Mouse (Mus musculus) lung, embryonic 14.5 days (tissue): Measurements from ENCODE around the gene Col10a1. TPM values are rescaled to one million over a fixed set of nuclear protein-coding genes. Genes with fewer than 3 reads are reported as not detected.
"Not testable (repeated sequence)": the region's sequence is repeated elsewhere in the genome, so short reads cannot be mapped to it uniquely, and the experiment has no call there.

ENCODE experiments used
- ATAC-seq: fragments of 200-750 bp; cut with Nextera tagmentation; 2 replicates; pipeline ENCODE4 v1.8.0; 2017; ENCODE audit warnings: mild to moderate bottlenecking, moderate TSS enrichment, moderate library complexity; ENCODE audit not compliant: insufficient read depth
- DNase-seq: peaks from one replicate; pipeline ENCODE4 v3.0.0-alpha.2; 2015
- H3K27ac ChIP-seq: fragments of 300-500 bp; sonication (generic); 2 replicates; pipeline ENCODE4 v1.5.1; 2014; ENCODE audit warnings: low read depth, mild to moderate bottlenecking, moderate library complexity
- H3K27me3 ChIP-seq: fragments of 300-500 bp; sonication (generic); 2 replicates; pipeline ENCODE4 v1.6.1; 2014; ENCODE audit warnings: low read length, control low read depth; ENCODE audit not compliant: insufficient read depth
- H3K36me3 ChIP-seq: fragments of 300-500 bp; sonication (generic); 2 replicates; pipeline ENCODE4 v1.6.1; 2014; ENCODE audit warnings: control low read depth; ENCODE audit not compliant: insufficient read depth
- H3K4me1 ChIP-seq: fragments of 300-500 bp; sonication (generic); 2 replicates; pipeline ENCODE4 v1.6.1; 2014; ENCODE audit warnings: antibody characterized with exemption, control low read depth; ENCODE audit not compliant: insufficient read depth
- H3K4me2 ChIP-seq: fragments of 300-500 bp; sonication (generic); 2 replicates; pipeline ENCODE4 v1.6.1; 2014; ENCODE audit warnings: mild to moderate bottlenecking
- H3K4me3 ChIP-seq: fragments of 300-500 bp; sonication (generic); 2 replicates; pipeline ENCODE4 v1.5.1; 2014; ENCODE audit warnings: low read depth, low read length
- H3K9ac ChIP-seq: fragments of 300-500 bp; sonication (generic); 2 replicates; pipeline ENCODE4 v1.6.1; 2014
- H3K9me3 ChIP-seq: fragments of 300-500 bp; sonication (generic); 2 replicates; pipeline ENCODE4 v1.6.1; 2016; ENCODE audit warnings: low read depth, low read length, control low read depth
- CTCF ChIP-seq: IDR thresholded peaks from 2 replicates; pipeline ENCODE4 v1.5.1; 2016; ENCODE audit warnings: antibody characterized with exemption, low read depth
- WGBS: fragments of 180-500 bp; shearing (Covaris S2); extraction: QIAGEN DNeasy Blood & Tissue Kit; methylation state at CpG from one replicate; pipeline ENCODE4 v1.1.7; 2014; 5-methylcytosine and 5-hydroxymethylcytosine counted together
- polyA plus RNA-seq: library from polyadenylated mRNA; unstranded; fragments of >200 nt; fragmentation: Nextera tagmentation; extraction: Ambion mirVana; gene quantifications from 2 replicates; pipeline ENCODE4 v1.2.1, GENCODE M21; 2014

Gene Col10a1
- polyA plus RNA-seq, 1 experiment from 2014 or later, result 0.29 TPM

GRCm38 (mm10) chr10:34385636-34386035 lies 4.1 kb upstream of the Col10a1 start:
- DNase-seq (no peak), ATAC-seq (no peak)
- Histone ChIP-seq H3K9ac (no peak overlapping the region), H3K27me3 (no peaks in the 10 kb centered on the region), H3K4me1 (no peaks in the 10 kb centered on the region), H3K4me2 (no peak overlapping the region), H3K36me3 (no peaks in the 10 kb centered on the region), H3K4me3 (no peak overlapping the region), H3K27ac (no peak overlapping the region), H3K9me3 (no peaks in the 10 kb centered on the region)
- no peak for TF ChIP-seq CTCF
- WGBS, result 63% methylated on average over 5 of the region's 5 CpGs

GRCm38 (mm10) chr10:34396959-34397358 lies 7.2 kb downstream of the Col10a1 start:
- no peak overlapping the region for H3K4me2 ChIP-seq
- no peak overlapping the region for H3K9ac ChIP-seq
- ATAC-seq, result no peak
- H3K9me3 ChIP-seq, result no peaks in the 10 kb centered on the region
- no peak for DNase-seq
- no peaks in the 10 kb centered on the region for H3K4me1 ChIP-seq
- WGBS, result 89% methylated on average over 4 of the region's 4 CpGs
- peaks cover 5% of the 10 kb centered on the region; the same call in 1 of the 2 replicates for H3K36me3 ChIP-seq
- H3K4me3 ChIP-seq, result no peak overlapping the region
- H3K27ac ChIP-seq, result no peak overlapping the region
- no peak for TF ChIP-seq CTCF
- no peaks in the 10 kb centered on the region for H3K27me3 ChIP-seq

- DNase-seq, result no peak
- Histone ChIP-seq H3K27me3 (no peaks in the 10 kb centered on the region), H3K4me3 (no peak overlapping the region), H3K36me3 (peaks cover 12% of the 10 kb centered on the region), H3K9me3 (no peaks in the 10 kb centered on the region), H3K4me1 (no peaks in the 10 kb centered on the region), H3K4me2 (no peak overlapping the region), H3K9ac (no peak overlapping the region), H3K27ac (no peak overlapping the region)
- TF ChIP-seq CTCF, result no peak
- no peak for ATAC-seq
Observed at GRCm38 (mm10) chr10:34399267-34399666, 9.5 kb downstream of the Col10a1 start.

- peak; percentile 96 for DNase-seq
- H3K4me3 ChIP-seq, result peak within 1 kb of the TSS; percentile 65
- no peaks in the 10 kb centered on the region for H3K36me3 ChIP-seq
- H3K4me1 ChIP-seq, result peaks cover 4% of the 10 kb centered on the region; the same call in 1 of the 2 replicates
- peak within 1 kb of the TSS; percentile 63; the same call in 1 of the 2 replicates for H3K27ac ChIP-seq
- H3K27me3 ChIP-seq, result no peaks in the 10 kb centered on the region
- H3K4me2 ChIP-seq, result peak within 1 kb of the TSS; percentile 68
- peak within 1 kb of the TSS; percentile 72 for H3K9ac ChIP-seq
- WGBS, result under 1% methylated on average over 49 of the region's 49 CpGs
- H3K9me3 ChIP-seq, result no peaks in the 10 kb centered on the region
- ATAC-seq, result peak; percentile 99
- no peak for TF ChIP-seq CTCF
Observed at GRCm38 (mm10) chr10:34418204-34418756, 28.5 kb downstream of the Col10a1 start, which contains the start of gene Nt5dc1. Gene Nt5dc1, minus strand, starts transcription at chr10:34418552.

GRCm38 (mm10) chr10:34418794-34419193 lies 29.0 kb downstream of the Col10a1 start:
- DNase-seq, H3K36me3 ChIP-seq, H3K9me3 ChIP-seq, H3K4me1 ChIP-seq, H3K27me3 ChIP-seq, ATAC-seq: not testable (repeated sequence)
- WGBS, result 74% methylated on average over 4 of the region's 4 CpGs
- Histone ChIP-seq H3K9ac (peak overlapping the region; percentile 72; the same call in 1 of the 2 replicates), H3K27ac (0 out of 2 replicates have a peak overlapping the region, but pooled peaks have one; percentile 7), H3K4me3 (peak overlapping the region; percentile 65), H3K4me2 (peak overlapping the region; percentile 68)

GRCm38 (mm10) chr10:34431783-34432182 lies 42.0 kb downstream of the Col10a1 start:
- no peaks in the 10 kb centered on the region for H3K4me1 ChIP-seq
- H3K36me3 ChIP-seq, result no peaks in the 10 kb centered on the region
- no peak overlapping the region for H3K4me3 ChIP-seq
- no peak for ATAC-seq
- peak; percentile 60 for TF ChIP-seq CTCF
- H3K9ac ChIP-seq, result no peak overlapping the region
- no peak overlapping the region for H3K27ac ChIP-seq
- peak overlapping the region; percentile 31; the same call in 1 of the 2 replicates for H3K4me2 ChIP-seq
- peak; percentile 69 for DNase-seq
- no peaks in the 10 kb centered on the region for H3K9me3 ChIP-seq
- no peaks in the 10 kb centered on the region for H3K27me3 ChIP-seq

- WGBS, result 95% methylated on average over 6 of the region's 14 CpGs
- H3K27me3 ChIP-seq, H3K36me3 ChIP-seq, H3K9me3 ChIP-seq, H3K27ac ChIP-seq, ATAC-seq, H3K4me3 ChIP-seq, DNase-seq, H3K9ac ChIP-seq, H3K4me2 ChIP-seq, H3K4me1 ChIP-seq: not testable (repeated sequence)
Observed at GRCm38 (mm10) chr10:34434191-34434590, 44.4 kb downstream of the Col10a1 start.

Other genes with a start within 250 kb of the Col10a1 start
- gene Dse, start 182.3 kb upstream of the Col10a1 start, polyA plus RNA-seq, result 40.9 and 41.4 TPM in 2 replicates
- 50.6 and 52.6 TPM in 2 replicates for gene Tspyl1, start 107.8 kb upstream of the Col10a1 start, polyA plus RNA-seq
- gene Tspyl4, start 92.5 kb upstream of the Col10a1 start, polyA plus RNA-seq, result 4.0 and 4.4 TPM in 2 replicates
- 13.4 and 14.5 TPM in 2 replicates for gene Nt5dc1, start 28.6 kb downstream of the Col10a1 start, polyA plus RNA-seq
- 8.5 and 8.6 TPM in 2 replicates for gene Frk, start 93.4 kb downstream of the Col10a1 start, polyA plus RNA-seq